Mouse (Mus musculus) neural tube, embryonic 10.5 days (tissue): ENCODE results near the gene Prmt6.

Experiments
- DNase-seq: peaks from one replicate; pipeline ENCODE4 v3.0.0-alpha.2; 2017; ENCODE audit warnings: low spot score; ENCODE audit errors: extremely low spot score

Gene Prmt6

GRCm38 (mm10) chr3:110250839-110251700 lies at the start of gene Prmt6:
Gene Prmt6, minus strand, starts transcription at chr3:110250998.
- DNase-seq, result no peak

- DNase-seq, result no peak
Measured at GRCm38 (mm10) chr3:110290485-110291045, 39.8 kb upstream of the Prmt6 start.

- DNase-seq, result no peak
Measured at GRCm38 (mm10) chr3:110282651-110283050, 31.9 kb upstream of the Prmt6 start.

DNA sequence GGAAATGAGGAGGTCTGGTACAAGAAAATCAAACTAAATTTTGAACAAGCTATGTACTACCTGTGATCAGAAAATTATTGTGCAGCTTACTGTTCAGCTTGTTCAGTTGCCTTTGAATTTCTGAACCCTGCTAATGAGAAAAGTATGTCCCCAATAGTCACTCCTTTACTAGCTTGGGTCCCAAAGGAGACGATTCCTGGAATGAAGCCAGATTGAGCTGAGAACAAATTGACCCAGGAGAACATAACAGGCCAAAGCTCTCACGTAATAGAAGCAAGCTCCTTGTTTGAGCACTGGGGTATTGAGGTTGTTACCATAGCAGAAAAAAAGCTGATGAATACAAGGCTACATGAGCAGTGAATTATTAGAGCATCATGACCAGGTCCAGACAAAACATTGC lies 17.0 kb upstream of the Prmt6 start:
- no peak for DNase-seq

DNA sequence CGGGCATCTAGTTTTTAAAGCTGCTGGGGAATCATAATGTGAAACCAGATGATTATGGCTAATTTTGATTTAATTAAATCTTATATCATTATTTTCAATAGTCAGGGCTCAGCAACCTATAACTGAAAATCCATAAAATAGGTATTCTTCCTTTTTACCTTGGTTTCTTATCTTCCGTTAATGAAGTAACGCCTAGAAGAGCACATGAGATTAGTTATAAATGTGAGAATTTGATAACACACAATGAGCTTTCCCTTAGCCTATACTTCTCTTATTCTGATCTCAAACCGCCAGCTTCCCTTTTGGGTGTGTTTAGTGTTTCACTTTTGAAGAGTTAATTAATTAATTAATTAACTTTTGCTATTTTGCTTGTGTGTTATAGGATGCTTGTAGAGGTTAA lies 2.3 kb upstream of the Prmt6 start:
- no peak for DNase-seq

- peak; percentile 86 for DNase-seq
Measured at GRCm38 (mm10) chr3:110249891-110250838, 633 bp downstream of the Prmt6 start.

DNA sequence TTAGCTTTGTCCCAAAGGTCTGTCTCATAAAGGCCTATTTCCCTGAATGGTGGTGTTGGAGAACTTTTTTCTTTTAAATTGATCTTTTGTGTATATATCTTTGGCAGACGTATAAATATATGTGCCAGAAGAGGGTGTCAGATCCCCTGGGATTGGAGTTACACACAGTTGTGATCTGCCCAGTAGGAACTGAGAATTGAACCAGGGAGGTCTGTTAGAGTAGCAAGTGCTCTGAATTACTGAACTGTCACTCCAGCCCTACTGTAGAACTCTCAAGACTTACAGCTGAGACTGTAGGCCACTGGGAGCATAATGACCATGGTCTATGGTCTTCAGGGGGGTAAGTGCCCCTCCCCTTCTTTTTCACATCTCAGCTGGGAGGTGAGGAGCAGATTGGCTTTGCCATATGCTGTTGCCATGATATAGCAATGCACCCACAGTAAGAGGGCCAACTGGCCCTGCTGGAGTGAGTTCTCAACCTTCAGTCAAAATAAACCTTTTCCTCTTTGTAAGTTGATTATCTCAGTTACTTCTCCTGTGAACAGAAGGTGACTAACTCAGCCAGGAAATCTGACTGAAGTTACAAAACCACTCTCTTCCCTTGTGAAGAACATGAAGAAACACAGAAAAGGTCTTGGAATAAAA lies 13.9 kb downstream of the Prmt6 start:
- DNase-seq, result no peak
